Mouse (Mus musculus) liver, adult 2 months (tissue): Measurements from ENCODE around the gene Mip. TPM values are rescaled to one million over a fixed set of nuclear protein-coding genes. Genes with fewer than 3 reads are reported as not detected.

ENCODE experiments used
- DNase-seq: peaks from one replicate; pipeline ENCODE4 v3.0.0-alpha.2; 2011; ENCODE audit warnings: low read depth, low spot score; ENCODE audit errors: extremely low read depth
- H3K27ac ChIP-seq: fragments of 200-500 bp; replicated peaks from 2 replicates; pipeline ENCODE4 v1.5.1; 2012; ENCODE audit warnings: low read depth, mild to moderate bottlenecking, control low read depth, inconsistent platforms, low read length; ENCODE audit not compliant: insufficient read depth
- H3K27me3 ChIP-seq: fragments of 200-500 bp; 2 replicates; pipeline ENCODE4 v1.6.1; 2012; ENCODE audit warnings: mild to moderate bottlenecking, moderate library complexity, low read length, inconsistent platforms; ENCODE audit not compliant: control insufficient read depth, insufficient read depth
- H3K36me3 ChIP-seq: fragments of 200-500 bp; 2 replicates; pipeline ENCODE4 v1.6.1; 2012; ENCODE audit warnings: low read length, inconsistent platforms; ENCODE audit not compliant: control insufficient read depth, insufficient read depth
- H3K4me1 ChIP-seq: fragments of 200-500 bp; 2 replicates; pipeline ENCODE4 v1.6.1; 2011; ENCODE audit warnings: low read length; ENCODE audit not compliant: control insufficient read depth, insufficient read depth
- H3K4me3 ChIP-seq: fragments of 200-500 bp; 2 replicates; pipeline ENCODE4 v1.5.1; 2011; ENCODE audit warnings: low read depth, mild to moderate bottlenecking, control low read depth, low read length, moderate library complexity; ENCODE audit not compliant: insufficient read depth
- H3K79me2 ChIP-seq: fragments of 200-500 bp; 2 replicates; pipeline ENCODE4 v1.6.1; 2012; ENCODE audit warnings: inconsistent platforms, mild to moderate bottlenecking, low read length, moderate library complexity; ENCODE audit not compliant: control insufficient read depth, insufficient read depth
- H3K9ac ChIP-seq: fragments of 200-500 bp; 2 replicates; pipeline ENCODE4 v1.6.1; 2012; ENCODE audit warnings: low read depth, mild to moderate bottlenecking, control low read depth, inconsistent platforms, low read length
- CTCF ChIP-seq: fragments of 200-500 bp; IDR thresholded peaks from 2 replicates; pipeline ENCODE4 v1.5.1; 2011; ENCODE audit warnings: low read depth, low read length, control low read depth
- POLR2A ChIP-seq: fragments of 200-500 bp; IDR thresholded peaks from 2 replicates; pipeline ENCODE4 v1.6.1; 2011; ENCODE audit warnings: low read length, control low read depth; ENCODE audit not compliant: insufficient read depth; ENCODE audit errors: extremely low read depth
- WGBS: fragments of 180-500 bp; shearing (Covaris S2); methylation state at CpG from one replicate; pipeline ENCODE4 v1.1.7; 2018; 5-methylcytosine and 5-hydroxymethylcytosine counted together
- polyA plus RNA-seq: library from polyadenylated mRNA; depleted of rRNA; stranded (reverse); fragments of >200 nt; gene quantifications from 2 replicates; pipeline ENCODE4 v1.2.3, GENCODE M21; 2012
- total RNA-seq: library from RNA; depleted of rRNA; stranded (reverse); fragments of >200 nt; gene quantifications from 2 replicates; pipeline ENCODE4 v1.2.3, GENCODE M21; 2014

Mip gene
- total and polyA plus RNA-seq, 2 experiments: not detected

DNA sequence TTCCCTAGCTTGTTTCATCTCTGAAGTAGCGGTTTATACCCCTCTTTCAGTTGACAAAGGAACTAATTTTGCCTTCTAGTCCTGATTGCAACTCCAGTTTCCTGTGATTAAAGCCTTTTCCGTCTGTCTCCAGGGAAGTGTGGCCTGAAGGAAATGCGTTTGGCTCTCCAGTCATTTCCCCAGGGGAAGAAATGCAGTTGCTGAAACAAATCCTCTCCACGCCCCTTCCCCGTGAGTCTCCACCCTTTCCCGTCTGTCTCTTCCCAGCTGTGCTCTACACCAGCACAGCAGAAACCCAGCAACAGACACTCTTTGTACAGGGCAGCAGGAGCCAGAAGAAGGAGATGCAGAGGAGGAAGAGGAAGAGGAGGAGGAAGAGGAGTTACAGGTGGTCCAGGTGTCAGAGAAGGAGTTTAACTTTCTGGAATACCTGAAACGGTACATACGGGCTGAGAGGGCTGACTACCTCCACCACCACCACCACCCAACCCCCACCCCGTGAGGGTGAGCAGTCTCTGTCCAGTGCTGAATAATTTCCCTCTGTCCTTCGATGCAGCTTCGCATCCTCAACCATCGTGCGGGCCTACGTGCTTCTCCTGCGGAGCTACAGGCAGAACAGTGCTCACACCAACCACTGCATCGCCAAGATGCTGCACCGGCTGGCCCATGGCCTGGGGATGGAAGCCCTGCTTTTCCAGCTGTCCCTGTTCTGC is 21.5 kb downstream of the Mip start:
- no peak for TF ChIP-seq POLR2A
- no peak for TF ChIP-seq CTCF
- Histone ChIP-seq H3K9ac (peak overlapping the region; percentile 26), H3K27me3 (no peaks in the 10 kb centered on the region), H3K36me3 (no peaks in the 10 kb centered on the region), H3K27ac (peak overlapping the region; percentile 75), H3K4me3 (peak overlapping the region; percentile 65), H3K4me1 (no peaks in the 10 kb centered on the region), H3K79me2 (peaks cover 6% of the 10 kb centered on the region; the same call in 1 of the 2 replicates)
- WGBS: 85% methylated on average over 17 of the region's 17 CpGs
- DNase-seq: peak; percentile 17

- no peak overlapping the region for H3K9ac ChIP-seq
- H3K36me3 ChIP-seq: no peaks in the 10 kb centered on the region
- DNase-seq: no peak
- peaks cover 4% of the 10 kb centered on the region; the same call in 1 of the 2 replicates for H3K4me1 ChIP-seq
- TF ChIP-seq CTCF: no peak
- no peak for TF ChIP-seq POLR2A
- no peak overlapping the region for H3K4me3 ChIP-seq
- peaks cover 6% of the 10 kb centered on the region; the same call in 1 of the 2 replicates for H3K79me2 ChIP-seq
- 96% methylated on average over 13 of the region's 13 CpGs for WGBS
- H3K27me3 ChIP-seq: no peaks in the 10 kb centered on the region
- no peak overlapping the region for H3K27ac ChIP-seq
Observed at GRCm38 (mm10) chr10:128250565-128250964, 24.9 kb downstream of the Mip start.

GRCm38 (mm10) chr10:128253677-128254255 is 28.1 kb downstream of the Mip start, which contains the start of gene Apon:
Apon (plus strand) TSS chr10:128254096.
- Histone ChIP-seq H3K79me2 (peaks cover 6% of the 10 kb centered on the region; the same call in 1 of the 2 replicates), H3K27me3 (no peaks in the 10 kb centered on the region), H3K4me1 (peaks cover 12% of the 10 kb centered on the region), H3K4me3 (peak within 1 kb of the TSS; percentile 70), H3K9ac (peak within 1 kb of the TSS; percentile 85), H3K27ac (peak within 1 kb of the TSS; percentile 98), H3K36me3 (no peaks in the 10 kb centered on the region)
- WGBS: 31% methylated on average over 4 of the region's 4 CpGs
- TF ChIP-seq POLR2A (no peak), CTCF (no peak)
- DNase-seq: peak; percentile 100

DNA sequence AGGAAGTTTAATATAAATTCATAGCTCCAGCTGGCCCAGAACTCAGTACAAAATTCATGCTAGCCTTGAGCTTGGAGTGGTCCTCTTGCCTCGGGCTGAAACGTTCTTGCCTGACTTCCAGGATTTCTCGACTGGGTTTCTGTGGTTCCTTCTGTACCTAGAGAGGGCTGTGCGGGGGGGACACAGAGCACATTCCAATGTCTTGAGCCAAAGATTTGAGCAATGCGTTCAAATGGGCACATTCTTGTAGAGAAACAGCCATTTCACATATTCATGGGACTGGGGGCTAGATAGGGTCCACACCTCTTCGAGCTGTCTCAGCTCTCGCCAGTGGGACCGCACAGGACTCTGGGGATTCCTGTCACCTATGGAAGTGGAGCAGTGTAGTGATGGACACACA is 30.3 kb downstream of the Mip start:
- H3K79me2 ChIP-seq: peaks cover 6% of the 10 kb centered on the region; the same call in 1 of the 2 replicates
- peak overlapping the region; percentile 34 for H3K27ac ChIP-seq
- TF ChIP-seq CTCF: no peak
- TF ChIP-seq POLR2A: no peak
- peak overlapping the region; percentile 29 for H3K9ac ChIP-seq
- H3K4me1 ChIP-seq: peaks cover 14% of the 10 kb centered on the region
- no peaks in the 10 kb centered on the region for H3K27me3 ChIP-seq
- 57% methylated on average over 8 of the region's 8 CpGs for WGBS
- no peak for DNase-seq
- H3K4me3 ChIP-seq: peak overlapping the region; percentile 70
- H3K36me3 ChIP-seq: no peaks in the 10 kb centered on the region

DNA sequence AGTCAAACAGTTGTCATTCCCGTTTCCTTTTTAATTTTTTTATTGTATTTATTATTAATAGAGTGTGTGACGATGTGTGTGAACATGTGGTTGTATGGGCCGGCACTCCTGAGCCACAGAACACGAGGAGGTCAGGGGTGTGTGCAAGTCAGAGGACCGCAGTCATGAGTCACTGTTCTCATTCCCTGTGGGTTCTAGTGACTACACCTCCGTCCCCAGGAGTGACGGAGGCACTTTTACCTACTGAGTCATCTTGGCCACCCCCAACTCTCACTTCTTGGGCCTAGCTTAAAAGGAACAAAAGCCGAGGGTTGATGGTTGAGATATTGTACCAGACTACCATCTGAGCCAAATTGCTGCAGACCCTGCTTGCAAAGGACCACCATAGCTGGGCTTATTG is 30.7 kb downstream of the Mip start:
- H3K36me3 ChIP-seq: no peaks in the 10 kb centered on the region
- H3K79me2 ChIP-seq: peaks cover 6% of the 10 kb centered on the region; the same call in 1 of the 2 replicates
- H3K4me1 ChIP-seq: peaks cover 14% of the 10 kb centered on the region
- peak overlapping the region; percentile 70 for H3K4me3 ChIP-seq
- no peaks in the 10 kb centered on the region for H3K27me3 ChIP-seq
- DNase-seq: peak; percentile 43
- TF ChIP-seq CTCF (no peak), POLR2A (no peak)
- H3K9ac ChIP-seq: peak overlapping the region; percentile 20
- H3K27ac ChIP-seq: peak overlapping the region; percentile 34
- WGBS: 44% methylated on average over 8 of the region's 8 CpGs

GRCm38 (mm10) chr10:128258953-128259352 is 33.3 kb downstream of the Mip start:
- no peaks in the 10 kb centered on the region; the same call in 1 of the 2 replicates for H3K79me2 ChIP-seq
- H3K4me3 ChIP-seq: no peak overlapping the region
- TF ChIP-seq POLR2A: no peak
- no peaks in the 10 kb centered on the region for H3K27me3 ChIP-seq
- H3K9ac ChIP-seq: no peak overlapping the region
- no peaks in the 10 kb centered on the region for H3K36me3 ChIP-seq
- no peak overlapping the region for H3K27ac ChIP-seq
- 52% methylated on average over 4 of the region's 4 CpGs for WGBS
- H3K4me1 ChIP-seq: peaks cover 11% of the 10 kb centered on the region
- DNase-seq: no peak
